Mouse (Mus musculus) kidney, embryonic 14.5 days (tissue): Measurements from ENCODE around the gene Camk2d. TPM values are rescaled to one million over a fixed set of nuclear protein-coding genes. Genes with fewer than 3 reads are reported as not detected.

Experiments used
- ATAC-seq: fragments of 200-750 bp; cut with Nextera tagmentation; 2 replicates; pipeline ENCODE4 v1.8.0; 2017; ENCODE audit warnings: moderate number of reproducible peaks, mild to moderate bottlenecking, moderate TSS enrichment, moderate library complexity; ENCODE audit not compliant: low FRiP score, low TSS enrichment
- H3K27ac ChIP-seq: fragments of 300-500 bp; sonication (generic); 2 replicates; pipeline ENCODE4 v1.5.1; 2014; ENCODE audit warnings: low read depth, mild to moderate bottlenecking, low read length, moderate library complexity, mixed read lengths
- H3K27me3 ChIP-seq: fragments of 300-500 bp; sonication (generic); 2 replicates; pipeline ENCODE4 v1.6.1; 2014; ENCODE audit warnings: mild to moderate bottlenecking, low read length; ENCODE audit not compliant: control insufficient read depth, insufficient read depth
- H3K36me3 ChIP-seq: fragments of 300-500 bp; sonication (generic); 2 replicates; pipeline ENCODE4 v1.6.1; 2014; ENCODE audit warnings: low read length, mixed read lengths; ENCODE audit not compliant: control insufficient read depth, insufficient read depth
- H3K4me1 ChIP-seq: fragments of 300-500 bp; sonication (generic); 2 replicates; pipeline ENCODE4 v1.6.1; 2014; ENCODE audit warnings: low read length, mixed read lengths; ENCODE audit not compliant: control insufficient read depth, insufficient read depth
- H3K4me2 ChIP-seq: fragments of 300-500 bp; sonication (generic); replicated peaks from 2 replicates; pipeline ENCODE4 v1.6.1; 2014; ENCODE audit warnings: low read depth, mild to moderate bottlenecking, low read length
- H3K4me3 ChIP-seq: fragments of 300-500 bp; sonication (generic); 2 replicates; pipeline ENCODE4 v1.5.1; 2014; ENCODE audit warnings: mild to moderate bottlenecking, low read length
- H3K9ac ChIP-seq: fragments of 300-500 bp; sonication (generic); 2 replicates; pipeline ENCODE4 v1.6.1; 2014; ENCODE audit warnings: low read depth, mild to moderate bottlenecking, low read length, moderate library complexity
- H3K9me3 ChIP-seq: fragments of 300-500 bp; sonication (generic); 2 replicates; pipeline ENCODE4 v1.6.1; 2016; ENCODE audit warnings: low read length; ENCODE audit not compliant: control insufficient read depth
- WGBS: fragments of 180-500 bp; shearing (Covaris S2); extraction: QIAGEN DNeasy Blood & Tissue Kit; methylation state at CpG from one replicate; pipeline ENCODE4 v1.1.7; 2014; 5-methylcytosine and 5-hydroxymethylcytosine counted together
- polyA plus RNA-seq: library from polyadenylated mRNA; unstranded; fragments of >200 nt; fragmentation: Nextera tagmentation; extraction: Ambion mirVana; gene quantifications from 2 replicates; pipeline ENCODE4 v1.2.1, GENCODE M21; 2014

Gene Camk2d
- polyA plus RNA-seq, 1 experiment from 2014 or later, result 29.4 TPM

DNA sequence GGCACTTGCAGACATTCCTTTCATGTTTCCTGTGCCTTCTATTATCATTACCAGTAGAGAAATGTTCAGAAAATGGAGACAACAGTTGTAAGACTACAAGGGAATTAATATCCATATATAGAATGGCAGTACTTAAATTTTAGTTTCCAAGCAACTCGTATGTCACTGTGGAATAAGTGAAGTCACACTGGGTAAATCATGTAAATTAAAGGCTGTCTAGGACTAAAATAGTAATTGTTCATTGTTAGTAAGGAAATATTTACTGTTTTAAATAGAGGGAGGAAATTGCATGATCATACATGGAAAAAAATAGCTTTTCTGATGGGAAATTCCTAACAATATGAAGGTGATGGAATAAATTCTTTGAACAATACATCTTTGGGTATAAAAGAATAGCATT, 57.0 kb downstream of the Camk2d start:
- WGBS, result 80% methylated on average over 1 of the region's 1 CpGs
- ATAC-seq, result no peak
- H3K9me3 ChIP-seq, result no peaks in the 10 kb centered on the region

DNA sequence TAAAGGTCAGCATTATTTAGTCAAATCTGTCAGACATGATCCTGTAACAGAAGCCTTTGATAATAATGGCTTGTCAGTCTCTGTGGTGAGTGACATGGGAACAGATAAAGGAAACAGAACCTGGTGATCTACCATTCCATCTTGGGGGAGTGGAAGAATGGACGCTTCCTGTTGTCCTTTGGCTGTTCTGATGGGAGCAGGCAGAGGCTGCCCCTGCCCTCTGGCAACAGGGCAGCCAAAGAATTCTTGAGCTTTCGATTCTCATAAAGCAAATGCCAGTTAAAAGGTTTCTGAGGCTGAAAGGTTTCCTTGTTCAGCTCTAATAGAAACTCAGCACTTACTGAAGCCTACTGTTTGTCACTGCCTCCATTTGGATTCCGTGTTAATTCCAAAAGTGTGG, 60.1 kb downstream of the Camk2d start:
- Histone ChIP-seq H3K27me3 (no peaks in the 10 kb centered on the region), H3K4me2 (no peak overlapping the region), H3K36me3 (no peaks in the 10 kb centered on the region), H3K4me1 (peaks cover 3% of the 10 kb centered on the region; the same call in 1 of the 2 replicates), H3K27ac (no peak overlapping the region), H3K9ac (no peak overlapping the region), H3K4me3 (no peak overlapping the region), H3K9me3 (no peaks in the 10 kb centered on the region)
- ATAC-seq, result no peak
- WGBS, result 69% methylated on average over 3 of the region's 3 CpGs

More for the DNA sequence above, 57.0 kb downstream of the Camk2d start:
- Histone ChIP-seq H3K4me3 (no peak overlapping the region), H3K4me1 (no peaks in the 10 kb centered on the region), H3K36me3 (no peaks in the 10 kb centered on the region), H3K4me2 (no peak overlapping the region), H3K27ac (no peak overlapping the region), H3K27me3 (no peaks in the 10 kb centered on the region), H3K9ac (no peak overlapping the region)

DNA sequence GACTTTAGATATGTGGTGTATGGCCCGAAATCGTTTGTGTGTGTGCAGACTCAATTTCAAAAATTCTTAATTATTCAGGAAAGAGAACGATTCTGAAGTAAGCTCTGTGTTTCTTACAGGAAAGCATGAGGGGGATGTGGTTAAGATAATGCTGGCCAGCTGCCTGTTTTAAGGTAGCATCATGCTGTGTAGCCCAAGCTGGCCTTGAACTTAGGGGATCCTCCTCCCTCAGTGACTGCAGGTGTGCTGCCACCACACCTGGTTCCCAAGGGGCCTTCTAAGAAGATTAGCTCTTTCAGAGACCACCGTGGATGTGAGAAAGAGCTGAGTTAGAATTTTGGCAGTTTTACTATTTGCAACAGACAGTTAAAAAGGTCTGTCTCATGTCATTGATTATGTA, 61.8 kb downstream of the Camk2d start:
- H3K36me3 ChIP-seq, result no peaks in the 10 kb centered on the region

DNA sequence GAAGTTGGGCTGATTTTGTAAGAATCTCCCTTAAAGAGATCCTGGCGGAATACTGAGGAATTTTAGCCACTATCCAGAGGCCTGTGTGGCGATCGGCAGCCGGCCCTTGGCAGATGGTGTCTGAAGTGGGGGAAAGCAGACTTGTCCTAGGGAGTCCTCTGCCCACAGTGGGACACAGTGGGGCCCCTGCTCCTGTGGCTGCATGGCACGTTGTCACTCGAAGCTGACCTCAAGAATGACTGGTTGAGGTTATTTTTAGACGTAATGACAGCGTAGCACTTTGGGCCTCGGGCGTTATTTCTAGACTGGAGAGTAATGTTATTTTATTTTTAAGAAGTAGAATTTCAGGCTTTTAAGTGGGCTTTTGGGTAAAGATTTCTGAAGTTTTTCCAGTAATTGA, 62.7 kb downstream of the Camk2d start:
- no peaks in the 10 kb centered on the region for H3K36me3 ChIP-seq
- ATAC-seq, result no peak
- no peaks in the 10 kb centered on the region for H3K9me3 ChIP-seq
- H3K4me3 ChIP-seq, result no peak overlapping the region
- H3K4me2 ChIP-seq, result no peak overlapping the region
- no peaks in the 10 kb centered on the region for H3K27me3 ChIP-seq
- no peak overlapping the region for H3K9ac ChIP-seq
- H3K27ac ChIP-seq, result no peak overlapping the region
- peaks cover 3% of the 10 kb centered on the region; the same call in 1 of the 2 replicates for H3K4me1 ChIP-seq
- 73% methylated on average over 10 of the region's 10 CpGs for WGBS

More for the DNA sequence above, 61.8 kb downstream of the Camk2d start:
- H3K9ac ChIP-seq, result no peak overlapping the region
- no peaks in the 10 kb centered on the region for H3K27me3 ChIP-seq
- H3K4me3 ChIP-seq, result no peak overlapping the region
- no peak overlapping the region for H3K4me2 ChIP-seq
- WGBS, result 72% methylated on average over 4 of the region's 4 CpGs
- ATAC-seq, result no peak
- peaks cover 3% of the 10 kb centered on the region; the same call in 1 of the 2 replicates for H3K4me1 ChIP-seq
- no peaks in the 10 kb centered on the region for H3K9me3 ChIP-seq
- no peak overlapping the region for H3K27ac ChIP-seq

- Histone ChIP-seq H3K4me1 (peaks cover 3% of the 10 kb centered on the region; the same call in 1 of the 2 replicates), H3K36me3 (no peaks in the 10 kb centered on the region), H3K4me3 (no peak overlapping the region), H3K9me3 (no peaks in the 10 kb centered on the region), H3K27ac (no peak overlapping the region; the same call in 1 of the 2 replicates), H3K4me2 (no peak overlapping the region), H3K9ac (no peak overlapping the region), H3K27me3 (no peaks in the 10 kb centered on the region)
- 80% methylated on average over 8 of the region's 8 CpGs for WGBS
- no peak for ATAC-seq
Measured at GRCm38 (mm10) chr3:126659235-126659634, 63.1 kb downstream of the Camk2d start.

DNA sequence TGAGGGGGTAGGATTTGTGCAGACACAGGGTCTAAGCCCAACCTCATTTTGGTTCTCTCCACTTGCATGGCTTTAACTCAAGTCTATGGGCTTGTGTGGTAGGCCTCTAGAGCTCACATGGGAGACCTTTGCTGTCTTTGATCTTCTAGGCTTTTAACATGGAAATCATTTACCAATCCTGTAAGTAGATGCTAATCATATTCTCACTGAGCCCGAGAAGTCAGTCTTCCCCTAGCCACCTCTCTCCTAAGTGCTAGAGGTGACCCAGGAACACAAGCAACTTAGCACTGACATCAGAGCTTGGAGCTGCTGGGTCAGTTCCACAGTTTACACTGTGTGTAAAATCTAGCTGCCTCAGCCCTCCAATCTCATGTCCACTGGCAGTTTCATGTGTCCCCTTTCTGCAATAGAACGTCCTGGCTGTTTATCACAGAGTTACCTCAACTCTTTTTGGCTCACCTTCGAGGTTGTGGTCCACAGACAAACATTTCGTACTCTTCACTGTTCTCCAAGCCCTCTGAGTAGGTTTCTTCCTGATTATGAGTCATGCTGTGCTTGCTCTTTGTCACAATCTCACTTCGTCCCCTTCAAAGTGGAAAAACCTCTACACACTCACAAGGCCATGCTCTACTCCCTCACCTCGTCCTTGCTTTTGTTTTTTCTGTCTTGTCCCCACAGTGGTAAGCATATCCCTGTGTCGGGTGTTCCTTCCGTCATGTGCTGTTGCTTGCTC, 63.9 kb downstream of the Camk2d start:
- Histone ChIP-seq H3K4me1 (peaks cover 3% of the 10 kb centered on the region; the same call in 1 of the 2 replicates), H3K4me2 (no peak overlapping the region), H3K36me3 (no peaks in the 10 kb centered on the region), H3K27ac (peak overlapping the region; percentile 51; the same call in 1 of the 2 replicates), H3K4me3 (no peak overlapping the region), H3K27me3 (no peaks in the 10 kb centered on the region), H3K9ac (no peak overlapping the region), H3K9me3 (no peaks in the 10 kb centered on the region)
- WGBS, result 75% methylated on average over 8 of the region's 8 CpGs
- ATAC-seq, result peak; percentile 66; the same call in 1 of the 2 replicates

- Histone ChIP-seq H3K9ac (no peak overlapping the region), H3K4me2 (no peak overlapping the region), H3K27ac (peak overlapping the region; percentile 51; the same call in 1 of the 2 replicates), H3K9me3 (no peaks in the 10 kb centered on the region), H3K36me3 (no peaks in the 10 kb centered on the region), H3K4me3 (no peak overlapping the region), H3K27me3 (no peaks in the 10 kb centered on the region), H3K4me1 (peaks cover 3% of the 10 kb centered on the region; the same call in 1 of the 2 replicates)
- WGBS, result 81% methylated on average over 2 of the region's 2 CpGs
- 0 out of 2 replicates have a peak, but pooled peaks have one; percentile 37 for ATAC-seq
Measured at GRCm38 (mm10) chr3:126660575-126660974, 64.5 kb downstream of the Camk2d start.

GRCm38 (mm10) chr3:126660986-126661385, 64.9 kb downstream of the Camk2d start:
- H3K27ac ChIP-seq, result no peak overlapping the region
- H3K9me3 ChIP-seq, result no peaks in the 10 kb centered on the region
- no peak for ATAC-seq
- 76% methylated on average over 6 of the region's 6 CpGs for WGBS
- H3K4me1 ChIP-seq, result peaks cover 3% of the 10 kb centered on the region; the same call in 1 of the 2 replicates
- no peaks in the 10 kb centered on the region for H3K27me3 ChIP-seq
- H3K9ac ChIP-seq, result no peak overlapping the region
- no peaks in the 10 kb centered on the region for H3K36me3 ChIP-seq
- H3K4me3 ChIP-seq, result no peak overlapping the region
- no peak overlapping the region for H3K4me2 ChIP-seq

GRCm38 (mm10) chr3:126661920-126662319, 65.8 kb downstream of the Camk2d start:
- no peak overlapping the region for H3K4me2 ChIP-seq
- H3K4me3 ChIP-seq, result no peak overlapping the region
- H3K4me1 ChIP-seq, result peaks cover 3% of the 10 kb centered on the region; the same call in 1 of the 2 replicates
- H3K36me3 ChIP-seq, result no peaks in the 10 kb centered on the region
- H3K27me3 ChIP-seq, result no peaks in the 10 kb centered on the region
- WGBS, result 90% methylated on average over 3 of the region's 3 CpGs
- H3K9me3 ChIP-seq, result no peaks in the 10 kb centered on the region
- ATAC-seq, result no peak
- no peak overlapping the region for H3K27ac ChIP-seq
- no peak overlapping the region for H3K9ac ChIP-seq
